Mouse (Mus musculus) granulocyte monocyte progenitor cell, adult 5-6 weeks (primary cell): ENCODE results near the gene Slc3a1. TPM values are rescaled to one million over a fixed set of nuclear protein-coding genes. Genes with fewer than 3 reads are reported as not detected.

Experiments used
- ATAC-seq: replicated peaks from 2 replicates; pipeline ENCODE4 v1.8.0; 2016; ENCODE audit warnings: mild to moderate bottlenecking, moderate TSS enrichment, inconsistent platforms; ENCODE audit not compliant: poor library complexity, severe bottlenecking
- total RNA-seq, 2 experiments: library from RNA; stranded (forward) in 1 of 2; stranded (reverse) in 1 of 2; fragments of 200-712, 200-1000 nt in 1 of 2; fragments of >200 nt in 1 of 2; fragmentation: Nextera tagmentation in 1 of 2; gene quantifications; 2 replicates each; pipeline ENCODE4 v1.2.3; 2014 to 2017

Gene Slc3a1
- not detected in 2 replicates for total RNA-seq (2014; fragmentation: Nextera tagmentation)
- 0.62 TPM in 1 of 2 replicates, not detected in the other for total RNA-seq (2017)

DNA sequence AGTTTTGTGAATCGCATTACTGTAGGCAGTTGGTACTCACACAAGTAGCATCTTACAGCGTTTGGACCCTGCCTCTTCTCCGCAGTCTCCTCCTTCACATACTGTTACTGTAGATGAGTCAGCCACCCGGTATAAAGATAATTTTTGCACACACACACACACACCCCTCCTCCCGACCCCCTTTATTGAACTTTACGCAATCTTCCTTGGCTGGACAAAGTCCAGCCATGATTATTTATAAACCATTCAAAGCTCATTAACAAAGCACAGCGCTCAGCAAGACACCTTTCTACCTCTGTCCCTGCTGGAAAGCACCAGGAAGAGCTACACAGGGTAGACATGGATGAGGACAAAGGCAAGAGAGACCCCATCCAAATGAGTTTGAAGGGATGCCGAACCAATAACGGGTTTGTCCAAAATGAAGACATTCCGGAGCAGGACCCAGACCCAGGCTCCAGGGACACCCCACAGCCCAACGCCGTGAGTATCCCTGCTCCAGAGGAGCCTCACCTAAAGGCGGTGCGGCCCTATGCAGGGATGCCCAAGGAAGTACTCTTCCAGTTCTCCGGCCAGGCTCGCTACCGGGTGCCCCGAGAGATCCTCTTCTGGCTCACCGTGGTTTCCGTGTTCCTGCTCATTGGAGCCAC lies at the start of gene Slc3a1:
Gene Slc3a1 (plus strand): TSS at position 284 of the 647 bp plus-strand sequence.
- ATAC-seq, result no peak

DNA sequence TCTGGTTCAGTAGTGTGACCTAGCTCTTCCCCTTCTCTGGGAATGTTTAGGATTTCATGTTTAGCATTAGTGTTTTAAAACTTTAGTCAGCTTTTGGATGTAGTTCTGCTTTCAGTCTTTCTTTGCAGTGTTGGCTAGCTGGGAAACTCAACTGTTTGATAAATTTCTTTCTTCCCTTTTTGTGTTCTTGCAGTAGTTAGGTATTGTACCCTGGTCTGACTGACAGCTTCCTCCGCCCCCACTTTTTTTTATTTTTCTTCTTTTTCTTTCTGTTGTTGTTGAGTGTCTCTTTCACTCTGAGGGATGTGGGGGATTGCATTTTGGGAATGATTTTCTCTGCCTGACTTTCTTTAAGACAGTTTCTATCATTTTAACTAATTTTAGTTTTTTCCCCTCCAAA lies 46.5 kb upstream of the Slc3a1 start:
- peak; percentile 83 for ATAC-seq

DNA sequence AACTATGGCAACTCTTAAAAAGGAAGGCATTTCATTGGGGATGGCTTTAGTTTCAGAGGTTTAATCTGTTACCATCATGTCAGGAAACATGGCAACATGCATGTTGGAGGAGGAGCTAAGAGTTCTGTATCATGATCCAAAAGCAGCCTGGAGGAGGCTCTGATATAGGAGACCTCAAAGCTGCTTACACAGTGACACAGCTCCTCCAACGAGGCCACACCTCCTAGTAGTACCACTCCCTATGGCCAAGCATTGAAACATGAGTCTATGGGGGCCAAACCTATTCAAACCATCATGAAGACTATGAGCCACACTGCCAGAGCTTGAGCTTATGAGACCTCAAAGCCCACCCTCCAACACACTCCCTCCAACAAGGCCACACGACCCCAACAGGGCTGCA lies 45.4 kb upstream of the Slc3a1 start:
- ATAC-seq, result no peak

DNA sequence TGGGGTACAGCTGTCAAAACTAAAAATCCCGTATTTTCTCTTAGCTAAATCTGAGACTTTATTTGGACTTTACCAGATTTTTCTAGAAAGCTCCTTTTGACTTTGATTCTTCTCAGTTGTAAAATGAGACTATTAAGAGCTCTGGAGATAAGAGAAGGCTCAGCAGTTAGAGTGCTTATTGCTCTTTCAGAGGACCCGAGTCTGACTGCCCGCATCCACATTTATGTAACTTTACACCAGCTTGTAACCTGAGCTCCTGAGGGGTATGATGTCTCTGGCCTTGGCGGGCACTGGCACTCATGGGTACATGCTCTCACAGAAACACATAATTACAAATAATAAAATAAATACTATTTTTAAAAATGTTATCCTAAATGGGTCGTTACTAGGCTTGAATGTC lies 41.8 kb upstream of the Slc3a1 start:
- no peak for ATAC-seq

DNA sequence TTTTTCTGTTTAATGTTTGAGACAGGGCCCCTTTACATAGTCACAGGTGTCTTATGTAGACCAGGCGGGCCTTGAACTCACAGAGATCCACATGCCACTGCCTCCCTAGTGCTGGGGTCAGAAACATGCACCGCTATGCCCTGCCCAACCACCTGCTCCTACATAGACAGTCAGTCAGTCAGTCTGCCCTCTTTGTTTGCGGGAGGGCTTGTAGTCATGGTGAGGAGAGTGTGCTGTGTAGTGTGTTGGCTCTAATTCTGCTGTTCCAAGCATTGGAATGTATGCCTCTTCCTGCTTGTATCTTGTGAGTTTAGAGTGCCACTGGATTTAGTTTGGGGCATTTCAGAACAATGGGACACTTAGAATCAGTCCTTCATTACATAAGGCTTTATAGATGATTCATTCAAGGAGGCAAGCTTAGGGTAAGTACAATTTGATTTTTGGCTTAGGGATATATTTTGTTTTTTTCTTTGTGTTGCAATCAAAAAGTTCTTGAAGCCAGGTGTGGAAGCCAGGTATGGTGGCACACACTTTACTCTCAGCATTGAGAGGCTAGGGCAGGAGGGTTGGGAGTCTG lies 40.3 kb upstream of the Slc3a1 start:
- no peak for ATAC-seq

DNA sequence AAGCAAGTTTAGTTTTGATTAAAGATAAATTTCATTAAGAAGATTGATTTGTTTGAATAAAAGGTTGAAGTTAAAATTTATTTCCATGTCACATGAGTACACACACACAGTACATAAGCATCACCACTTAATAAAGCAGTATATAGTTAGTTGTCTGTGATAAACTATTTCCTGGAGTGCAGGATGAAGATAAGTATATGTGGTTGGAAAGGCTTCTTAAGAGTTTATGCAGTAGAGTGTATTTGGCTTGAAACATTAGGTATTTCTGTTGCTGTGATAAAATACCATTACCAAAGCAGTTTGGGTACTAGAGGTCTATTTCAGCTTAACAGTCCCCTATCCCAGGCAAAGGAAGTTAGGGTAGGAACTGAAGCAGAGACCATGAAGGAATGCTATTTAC lies 39.7 kb upstream of the Slc3a1 start:
- no peak for ATAC-seq

DNA sequence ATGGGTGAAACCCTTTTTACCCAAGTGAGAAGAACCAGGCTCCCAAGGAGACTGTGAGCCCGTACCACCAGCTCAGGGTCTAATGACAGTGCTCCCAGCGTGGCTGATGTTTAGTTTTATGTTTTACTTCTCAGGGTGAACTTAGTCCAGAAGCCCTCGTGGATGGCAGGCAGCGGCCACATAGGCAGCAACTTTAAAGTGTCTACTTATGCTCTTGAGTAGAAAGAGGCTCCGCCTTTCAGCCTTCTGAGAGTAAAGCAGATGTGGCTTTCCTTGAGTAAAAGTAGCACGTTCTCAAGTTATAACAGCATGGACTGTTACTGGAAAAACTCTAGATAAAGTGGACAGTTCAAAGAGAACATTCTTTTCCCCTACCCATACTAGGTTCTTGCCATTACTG lies 32.3 kb upstream of the Slc3a1 start:
- no peak for ATAC-seq

DNA sequence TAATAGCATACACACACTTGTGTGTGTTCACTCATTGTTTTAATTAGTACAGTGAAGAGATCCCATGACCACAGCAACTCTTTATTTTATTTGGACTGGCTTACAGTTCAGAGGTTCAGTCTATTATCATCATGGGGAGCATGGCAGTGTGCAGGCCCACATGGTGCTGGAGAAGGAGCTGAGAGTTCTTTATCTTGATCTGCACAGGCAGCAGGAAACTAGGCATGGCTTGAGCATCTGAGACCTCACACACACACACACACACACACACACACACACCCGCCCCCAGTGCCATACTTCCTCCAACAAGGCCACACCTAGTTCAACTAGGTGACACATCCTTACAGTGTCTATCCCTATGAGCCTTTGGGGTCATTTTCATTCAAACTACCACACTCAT lies 30.5 kb upstream of the Slc3a1 start:
- ATAC-seq, result no peak

DNA sequence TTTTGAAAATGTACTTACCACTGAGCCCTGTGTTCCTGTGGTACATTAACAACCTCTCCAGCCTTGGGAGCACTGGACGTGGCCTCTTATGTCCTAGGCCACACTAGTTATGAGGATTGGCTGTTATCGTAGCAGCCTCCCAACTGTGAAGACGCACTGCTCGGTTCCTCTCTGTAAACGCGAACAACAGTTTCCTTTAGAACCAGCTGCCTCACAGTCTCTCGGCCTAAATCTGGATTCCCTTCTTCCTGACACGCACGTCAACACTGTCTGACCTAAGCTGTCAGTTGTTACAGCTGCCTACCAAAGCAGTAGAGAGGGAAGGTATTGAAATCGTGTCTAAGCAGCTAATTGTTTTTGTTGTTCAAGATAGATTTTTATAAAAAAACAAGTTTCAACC lies 28.5 kb upstream of the Slc3a1 start:
- no peak for ATAC-seq

DNA sequence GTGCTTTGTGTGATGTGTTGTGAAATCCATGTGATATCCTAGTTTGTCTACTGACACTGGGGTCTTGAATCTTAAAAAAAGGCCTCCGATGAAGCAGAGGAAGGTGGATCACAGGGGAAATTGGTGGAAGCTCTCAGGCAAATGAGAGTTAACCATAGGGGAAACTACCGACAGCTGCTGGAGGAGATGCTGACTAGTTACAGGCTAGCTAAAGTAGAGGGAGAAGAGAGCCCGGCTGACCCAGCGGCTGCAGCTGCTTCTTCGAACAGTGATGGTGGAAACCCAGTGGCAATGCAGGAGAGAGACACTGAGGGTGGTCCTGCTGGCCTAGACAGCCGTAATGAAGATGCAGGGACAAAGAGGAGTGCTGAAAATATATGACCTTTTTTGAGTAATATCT lies 14.7 kb upstream of the Slc3a1 start:
- no peak for ATAC-seq

DNA sequence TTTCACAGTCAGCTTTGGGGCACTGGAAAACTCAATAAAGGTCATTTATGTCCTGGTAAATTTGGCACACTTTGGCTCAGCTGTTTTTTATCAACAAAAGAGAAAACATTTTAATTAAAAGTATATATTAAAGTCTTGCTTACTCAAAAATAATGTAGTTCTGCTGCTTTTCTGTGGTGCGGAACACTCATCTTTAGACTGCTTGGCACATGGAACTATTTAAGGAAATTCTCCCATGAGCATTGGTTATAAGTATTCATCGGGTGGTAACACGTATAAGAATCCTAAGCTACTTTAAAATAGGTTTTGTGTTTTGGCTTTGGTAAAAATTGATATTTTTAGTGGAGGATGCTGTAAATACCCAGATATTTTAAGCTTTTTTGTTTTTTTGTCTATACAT lies 13.5 kb upstream of the Slc3a1 start:
- ATAC-seq, result no peak

DNA sequence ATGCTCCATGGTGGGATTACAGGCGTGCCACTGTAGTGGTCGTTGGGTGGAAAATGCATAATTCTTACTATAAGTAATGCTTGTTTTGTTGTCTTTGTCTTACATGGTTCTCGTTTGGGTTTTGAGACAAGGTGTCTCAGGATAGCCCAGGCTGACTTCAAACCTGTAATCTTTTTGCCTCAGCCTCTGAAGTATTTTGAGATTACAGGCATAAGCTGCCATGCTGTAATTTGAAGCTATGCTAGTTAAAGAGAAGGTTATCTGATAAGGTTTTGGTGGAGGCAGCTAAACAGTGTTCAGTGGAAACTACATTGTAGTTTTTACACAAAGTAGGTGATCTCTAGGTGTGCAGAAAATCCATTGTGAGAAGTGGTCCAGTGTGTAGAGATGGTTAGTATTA lies 9.8 kb upstream of the Slc3a1 start:
- ATAC-seq, result no peak

DNA sequence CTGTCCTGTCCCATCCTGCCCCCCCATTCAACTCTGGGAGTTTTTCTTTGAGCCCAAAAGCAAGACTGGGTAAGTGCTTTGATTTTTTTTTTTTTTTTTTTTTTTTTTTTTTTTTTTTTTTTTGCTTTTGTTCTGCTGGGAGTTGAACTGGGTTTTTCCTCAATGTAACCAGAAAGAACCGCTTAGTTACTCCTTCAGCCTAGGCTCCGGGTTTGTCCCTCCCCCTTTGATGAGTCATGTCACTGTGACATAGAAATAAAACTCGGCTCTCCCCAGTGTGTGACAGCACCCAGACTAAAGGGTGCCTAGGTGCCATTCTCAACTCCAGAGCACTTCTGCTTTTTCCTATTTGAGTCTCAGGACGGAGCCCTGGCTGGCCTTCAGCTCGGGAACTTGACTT lies 9.4 kb upstream of the Slc3a1 start:
- peak; percentile 91 for ATAC-seq

DNA sequence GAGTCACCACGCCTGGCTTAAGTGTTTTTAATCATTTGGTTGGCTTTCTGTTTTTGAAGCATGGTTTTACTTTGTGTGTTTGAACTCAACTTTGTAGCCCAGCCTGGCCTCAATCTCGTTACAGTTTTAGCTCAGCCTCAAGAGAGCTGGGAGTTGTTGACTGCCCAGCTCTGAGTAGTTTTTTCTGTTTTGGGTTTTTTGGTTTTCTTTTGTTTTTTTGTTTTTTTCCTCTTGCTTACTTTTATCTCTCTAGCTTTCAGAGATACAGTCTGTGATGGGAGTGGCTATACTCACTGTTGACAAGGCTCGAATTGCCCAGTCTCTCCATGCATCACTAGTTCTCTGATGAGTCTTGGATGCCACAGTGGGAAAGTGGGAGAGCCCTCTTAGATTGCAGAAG lies 7.8 kb upstream of the Slc3a1 start:
- no peak for ATAC-seq

DNA sequence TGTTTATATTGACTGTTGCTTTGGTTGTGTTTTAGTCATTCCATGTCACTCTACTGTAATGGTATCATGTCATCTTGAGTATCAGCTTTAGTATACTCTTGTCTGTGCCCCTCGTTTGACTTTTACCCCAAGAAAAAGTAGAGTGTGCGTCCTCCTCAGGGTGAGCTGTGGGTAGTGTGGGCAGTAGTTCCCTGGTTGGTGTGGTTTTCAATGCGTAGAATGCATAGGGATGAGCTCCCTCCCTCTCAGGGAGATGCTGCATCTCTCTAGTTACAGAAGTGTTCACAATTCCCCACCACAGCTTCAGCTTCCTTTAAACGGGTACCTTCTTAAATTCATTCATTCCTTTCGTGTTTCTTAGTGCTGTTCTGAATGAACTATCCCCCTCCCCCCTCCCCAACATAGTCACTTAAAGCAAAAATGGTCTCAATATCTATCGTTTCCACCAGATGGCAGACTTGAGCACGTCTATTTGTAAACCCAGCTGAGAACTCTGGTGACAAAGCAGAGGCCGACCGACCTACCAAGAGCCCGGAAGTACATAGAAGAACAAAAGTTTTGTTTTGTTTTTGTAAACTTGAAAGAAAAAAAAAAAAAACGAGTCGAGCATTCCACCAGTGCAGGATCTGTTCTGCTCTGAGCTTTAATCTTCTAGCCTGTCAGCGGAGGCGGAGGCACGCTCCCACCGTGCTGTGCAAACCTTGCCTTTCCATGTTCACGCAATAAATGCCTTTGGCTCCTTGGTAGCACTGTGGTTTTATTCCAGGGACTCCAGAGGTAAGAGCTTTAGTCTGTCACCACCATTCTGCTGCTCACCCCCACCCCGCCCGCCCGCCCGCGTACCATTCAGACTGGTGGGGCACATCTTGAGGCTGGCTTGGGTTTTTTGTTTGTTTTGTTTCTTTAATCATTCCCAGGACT lies 4.7 kb upstream of the Slc3a1 start:
- ATAC-seq, result peak; percentile 65

DNA sequence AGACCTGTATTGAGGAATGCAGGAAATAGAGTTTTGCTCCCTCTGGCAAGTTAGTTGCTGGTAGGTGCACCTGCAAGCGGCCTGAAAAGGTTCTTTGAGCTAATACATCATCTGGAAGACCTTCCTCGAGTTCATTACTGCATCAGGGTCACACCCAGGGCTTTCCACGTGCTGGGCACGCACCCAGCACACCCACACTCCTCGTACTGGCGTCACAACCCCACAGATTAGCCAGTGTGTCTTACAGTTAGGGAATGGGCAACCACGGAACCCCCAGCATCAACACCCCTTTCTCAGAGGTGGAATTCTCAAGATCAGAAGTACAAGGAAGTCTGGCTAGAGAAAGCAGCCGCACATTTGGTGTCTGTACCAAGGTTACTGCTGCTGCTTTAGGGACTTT lies 3.9 kb upstream of the Slc3a1 start:
- ATAC-seq, result no peak

DNA sequence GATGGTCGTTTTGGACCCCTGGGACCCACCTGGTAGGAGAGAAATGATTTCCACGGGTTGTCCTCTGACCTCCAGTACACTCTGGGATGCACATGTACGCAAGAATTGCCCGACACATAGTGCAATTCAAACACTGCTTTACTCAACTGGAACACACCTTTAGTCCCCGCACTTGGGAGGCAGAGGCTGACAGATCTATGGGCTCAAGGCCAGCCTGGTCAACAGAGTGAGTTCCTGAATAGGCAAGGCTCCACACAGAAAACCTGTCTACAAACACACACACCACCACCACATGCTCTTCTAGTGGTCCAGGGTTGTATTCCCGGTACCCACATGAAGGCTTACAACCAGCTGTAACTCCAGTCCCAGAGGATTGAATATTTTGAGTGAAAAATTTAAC lies 3.0 kb upstream of the Slc3a1 start:
- no peak for ATAC-seq

DNA sequence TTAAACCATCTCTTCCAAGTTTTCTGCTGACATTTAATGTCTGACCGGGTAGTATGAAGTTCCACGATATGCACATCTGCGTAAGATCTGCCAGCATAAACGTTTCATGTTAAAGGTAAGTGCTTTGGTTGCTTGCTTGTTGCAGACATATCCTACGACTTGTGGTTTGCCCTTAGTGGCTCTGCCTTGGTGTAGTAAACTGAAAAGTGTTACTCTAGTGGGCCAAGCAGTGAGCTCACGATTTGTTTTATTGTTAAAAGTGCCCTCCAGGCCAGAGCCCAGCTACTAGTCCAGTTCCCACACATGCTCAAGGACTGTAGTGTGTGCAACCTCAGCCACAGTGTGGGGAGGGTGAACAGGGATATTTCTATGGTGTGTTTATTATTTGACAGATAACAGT lies 1.7 kb upstream of the Slc3a1 start:
- no peak for ATAC-seq

DNA sequence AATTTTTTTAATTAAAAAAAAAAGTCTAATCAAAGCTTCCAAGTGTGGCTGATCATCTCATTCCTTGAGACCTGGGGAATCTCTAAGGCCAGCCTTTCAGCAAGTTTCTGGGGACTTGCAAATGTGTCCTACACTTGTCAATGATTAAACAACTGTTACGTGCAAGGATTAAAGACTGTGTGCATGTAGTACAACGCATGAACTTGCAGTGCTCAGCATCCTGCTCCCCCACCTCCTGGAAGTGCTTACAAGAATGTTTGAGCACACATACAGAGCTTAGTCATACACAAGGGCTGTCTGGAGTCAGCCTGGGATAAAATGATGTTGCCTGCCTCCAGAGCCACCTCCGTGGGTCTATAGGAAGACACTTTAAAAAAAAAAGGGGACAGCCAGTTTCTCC lies 929 bp upstream of the Slc3a1 start:
- ATAC-seq, result no peak

DNA sequence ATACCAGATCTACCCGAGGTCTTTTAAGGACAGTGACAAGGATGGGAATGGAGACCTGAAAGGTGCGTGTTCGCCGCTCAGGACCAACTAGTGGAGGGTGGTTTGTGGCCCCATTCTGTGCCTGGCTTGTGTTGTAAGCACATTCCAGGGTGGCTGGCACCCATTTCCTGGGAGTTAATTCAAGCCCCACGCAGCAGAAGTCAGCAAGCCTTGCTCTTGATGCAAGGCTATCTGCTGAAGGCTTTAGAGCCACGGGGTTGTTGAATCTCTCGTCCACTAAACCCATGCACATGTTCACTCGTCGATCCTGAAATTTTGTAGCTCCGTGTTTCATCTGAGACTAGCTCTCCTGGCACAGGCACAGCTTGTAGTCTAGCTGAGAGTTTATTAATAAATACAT lies 621 bp downstream of the Slc3a1 start:
- ATAC-seq, result no peak

DNA sequence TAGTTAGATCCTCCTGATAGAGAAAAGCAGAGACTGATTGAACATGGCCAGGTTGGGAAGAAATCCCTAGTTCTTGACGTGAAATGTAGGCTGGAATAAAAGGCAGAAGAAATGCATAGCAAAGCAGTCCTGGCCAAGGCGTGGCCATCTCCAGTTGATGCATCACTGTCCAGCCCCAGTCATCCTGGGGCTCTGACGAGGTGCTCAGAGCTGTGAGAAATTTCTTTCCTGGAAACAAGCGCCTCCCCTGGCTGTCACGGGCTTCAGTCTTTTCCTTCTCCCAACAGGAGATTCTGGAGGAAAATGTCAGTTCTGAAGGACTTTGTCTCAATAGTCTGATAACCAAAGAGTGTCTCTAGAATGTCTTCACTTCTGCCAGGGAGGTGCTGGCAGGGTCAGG lies 2.5 kb downstream of the Slc3a1 start:
- no peak for ATAC-seq

DNA sequence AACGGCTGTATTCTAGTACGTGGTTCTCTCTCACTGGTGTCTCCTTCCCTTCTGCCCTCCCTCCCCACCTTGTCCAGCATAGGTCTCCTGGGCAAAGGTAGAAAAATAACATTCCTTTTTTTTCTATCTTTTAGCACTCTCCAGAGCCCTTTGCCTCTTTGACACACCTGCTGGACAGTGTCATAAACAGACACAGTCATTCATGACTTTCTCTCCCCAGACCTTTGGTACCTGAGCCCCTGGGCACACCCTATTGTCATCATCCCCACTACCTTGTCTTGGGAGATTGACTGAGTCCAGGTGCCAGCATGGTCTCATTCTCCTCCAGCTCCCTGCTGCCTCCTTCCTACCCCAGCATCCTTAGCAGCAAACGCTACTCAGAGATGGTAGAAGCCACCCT lies 4.9 kb downstream of the Slc3a1 start:
- no peak for ATAC-seq
